In the genomic region with DNA sequence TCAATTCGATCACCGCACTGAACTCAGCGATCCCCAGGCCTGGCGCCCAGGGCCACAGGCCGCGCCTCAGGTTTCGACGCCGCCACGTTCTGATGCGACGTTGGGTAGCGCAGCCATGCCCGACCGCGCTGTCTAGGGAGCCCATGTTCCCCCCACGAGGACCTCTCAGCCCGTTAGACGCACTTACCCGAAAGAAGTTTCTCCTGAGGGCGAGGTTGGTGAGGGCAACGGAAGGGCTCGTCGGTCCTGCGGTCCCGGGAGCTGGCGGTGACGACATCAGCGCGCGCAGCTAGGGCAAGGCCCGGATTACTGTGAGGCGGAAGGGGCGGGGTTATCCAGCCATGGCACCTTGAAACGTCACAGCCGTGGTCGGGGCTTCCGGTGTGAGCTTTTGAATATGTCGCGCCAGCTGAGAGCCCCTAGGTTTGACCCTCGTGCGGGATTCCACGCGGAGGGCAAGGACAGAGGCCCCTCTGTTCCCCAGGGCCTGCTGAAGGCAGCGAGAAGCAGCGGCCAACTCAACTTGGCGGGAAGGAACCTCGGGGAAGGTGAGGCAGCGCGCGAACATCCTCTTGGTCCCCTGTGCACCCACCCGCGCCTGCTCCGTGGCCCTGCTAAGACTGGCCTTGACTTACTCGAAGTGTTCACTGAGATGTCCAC, we compare ENCODE assay signal across 8 mouse cellular contexts. TPM values are rescaled to one million over a fixed set of nuclear protein-coding genes. Genes with fewer than 3 reads are reported as not detected.
DNase-seq lines count a peak whose midpoint lies in the region; ATAC-seq lines count a peak whose summit lies in the region.

A gene (minus strand): TSS at position 311 of the 660 bp plus-strand sequence.
A gene (plus strand): TSS at position 334 of the 660 bp plus-strand sequence.

- under 1% methylated on average over 55 of the region's 55 CpGs for WGBS in hindbrain, embryonic 13.5 days

- peak; percentile 97 for DNase-seq in NIH3T3 (ENCODE audit: low read depth)
- peak; percentile 98 for DNase-seq in cerebellum, postnatal 10 days
- DNase-seq in frontal cortex, postnatal 10 days (ENCODE audit: low spot score in 2 of 2): peak; percentile 92 to 95
- DNase-seq in layer of hippocampus, postnatal 25 days (ENCODE audit: extremely low spot score in 1 of 2, low spot score in 1 of 2): peak; percentile 91 to 92
- DNase-seq in lung, postnatal 25 days (ENCODE audit: low spot score): peak; percentile 96
- peak; percentile 98 for DNase-seq in retina, embryonic 14.5 days (ENCODE audit: low spot score)
- peak; percentile 96 for DNase-seq in thymus, postnatal 4 days

- 0 out of 2 replicates have a peak, but pooled peaks cover 2% of the 10 kb centered on the region for H3K36me3 ChIP-seq in hindbrain, embryonic 13.5 days

- peak within 1 kb of the TSS; percentile 89 for H3K9ac ChIP-seq in hindbrain, embryonic 13.5 days

- no peaks in the 10 kb centered on the region for H3K9me3 ChIP-seq in hindbrain, embryonic 13.5 days

- H3K4me1 ChIP-seq in hindbrain, embryonic 13.5 days (replicated peaks): peaks cover 34% of the 10 kb centered on the region

- peak within 1 kb of the TSS; percentile 87 for H3K27ac ChIP-seq in hindbrain, embryonic 13.5 days

- peak; percentile 96 for ATAC-seq in hindbrain, embryonic 13.5 days (ENCODE audit: low FRiP score)

- peak within 1 kb of the TSS; percentile 75 for H3K4me2 ChIP-seq in hindbrain, embryonic 13.5 days

- no peaks in the 10 kb centered on the region for H3K27me3 ChIP-seq in hindbrain, embryonic 13.5 days

- peak within 1 kb of the TSS; percentile 90 for H3K4me3 ChIP-seq in hindbrain, embryonic 13.5 days

RNA-seq across cellular contexts. Expression of the first gene that starts in this region (rescaled TPM):
- polyA plus RNA-seq in hindbrain, embryonic 13.5 days (2015; fragmentation: Nextera tagmentation; extraction: Ambion mirVana): 294 and 296 TPM in 2 replicates
- total RNA-seq in layer of hippocampus, postnatal 25 days (2021): 100 to 1,000 TPM; 128 to 183 TPM

RNA-seq across cellular contexts. Expression of the second gene that starts in this region (rescaled TPM):
- polyA plus RNA-seq in hindbrain, embryonic 13.5 days (2015; fragmentation: Nextera tagmentation; extraction: Ambion mirVana): 55.2 and 55.3 TPM in 2 replicates
- total RNA-seq in layer of hippocampus, postnatal 25 days (2021): 10 to 100 TPM; 25.3 to 28.3 TPM

Comparison
In these comparisons a context has a peak if more than half of its experiments do, and no peak if none do; other contexts are left out.
1. Peak in every context shown above with its lines: DNase-seq, ATAC-seq, H3K4me3 ChIP-seq and H3K27ac ChIP-seq.